Mouse (Mus musculus): ENCODE measurements around the gene Syt16. TPM values are rescaled to one million over a fixed set of nuclear protein-coding genes. Genes with fewer than 3 reads are reported as not detected.
A peak's percentile ranks its signal among the peaks of the same experiment; 100 is the strongest.

The Syt16 gene
- polyA plus RNA-seq, 1 experiment: not detected

GRCm38 (mm10) chr12:73964291-73965281 lies 32.9 kb upstream of the Syt16 start, which contains the start of gene Snapc1:
TSS of gene Snapc1 (plus strand) at chr12:73964481.
- Histone ChIP-seq H3K4me1 (ENCODE audit: control insufficient read depth, insufficient read depth, low read length) (no peaks in the 10 kb centered on the region; the same call in 1 of the 2 replicates), H3K4me3 (ENCODE audit: insufficient read depth, low read length) (peak within 1 kb of the TSS; percentile 88), H3K27ac (ENCODE audit: insufficient read depth, low read length) (no peak within 1 kb of the TSS)
- TF ChIP-seq CTCF (IDR thresholded peaks at IDR 0.05; ENCODE audit: borderline replicate concordance, insufficient read depth, low read length): no peak
- TF ChIP-seq POLR2A (IDR thresholded peaks at IDR 0.05; ENCODE audit: low read depth, low read length): peak; percentile 74

GRCm38 (mm10) chr12:73969142-73969541 lies 28.3 kb upstream of the Syt16 start:
- TF ChIP-seq CTCF (IDR thresholded peaks at IDR 0.05; ENCODE audit: borderline replicate concordance, insufficient read depth, low read length): no peak
- no peak for TF ChIP-seq POLR2A (IDR thresholded peaks at IDR 0.05; ENCODE audit: low read depth, low read length)
- Histone ChIP-seq H3K27ac (ENCODE audit: insufficient read depth, low read length) (no peak overlapping the region), H3K4me3 (ENCODE audit: insufficient read depth, low read length) (no peak overlapping the region), H3K4me1 (ENCODE audit: control insufficient read depth, insufficient read depth, low read length) (no peaks in the 10 kb centered on the region; the same call in 1 of the 2 replicates)

- no peak overlapping the region for H3K4me3 ChIP-seq (ENCODE audit: insufficient read depth, low read length)
- no peak overlapping the region for H3K27ac ChIP-seq (ENCODE audit: insufficient read depth, low read length)
- TF ChIP-seq CTCF (IDR thresholded peaks at IDR 0.05; ENCODE audit: borderline replicate concordance, insufficient read depth, low read length): no peak
- TF ChIP-seq POLR2A (IDR thresholded peaks at IDR 0.05; ENCODE audit: low read depth, low read length): no peak
- no peaks in the 10 kb centered on the region for H3K4me1 ChIP-seq (ENCODE audit: control insufficient read depth, insufficient read depth, low read length)
These were observed 22.9 kb upstream of the Syt16 start for GRCm38 (mm10) chr12:73974584-73974983.

- no peaks in the 10 kb centered on the region for H3K4me1 ChIP-seq (ENCODE audit: control insufficient read depth, insufficient read depth, low read length)
- TF ChIP-seq CTCF (IDR thresholded peaks at IDR 0.05; ENCODE audit: borderline replicate concordance, insufficient read depth, low read length): no peak
- no peak for TF ChIP-seq POLR2A (IDR thresholded peaks at IDR 0.05; ENCODE audit: low read depth, low read length)
- H3K4me3 ChIP-seq (ENCODE audit: insufficient read depth, low read length): no peak overlapping the region
- H3K27ac ChIP-seq (ENCODE audit: insufficient read depth, low read length): no peak overlapping the region
These were observed 19.3 kb upstream of the Syt16 start for GRCm38 (mm10) chr12:73978144-73978543.

- no peak for TF ChIP-seq CTCF (IDR thresholded peaks at IDR 0.05; ENCODE audit: borderline replicate concordance, insufficient read depth, low read length)
- TF ChIP-seq POLR2A (IDR thresholded peaks at IDR 0.05; ENCODE audit: low read depth, low read length): no peak
- H3K27ac ChIP-seq (ENCODE audit: insufficient read depth, low read length): no peak overlapping the region
- no peak overlapping the region for H3K4me3 ChIP-seq (ENCODE audit: insufficient read depth, low read length)
- no peaks in the 10 kb centered on the region for H3K4me1 ChIP-seq (ENCODE audit: control insufficient read depth, insufficient read depth, low read length)
These were observed 17.8 kb upstream of the Syt16 start for GRCm38 (mm10) chr12:73979667-73980066.

GRCm38 (mm10) chr12:73982533-73982932 lies 14.9 kb upstream of the Syt16 start:
- Histone ChIP-seq H3K4me3 (ENCODE audit: insufficient read depth, low read length) (no peak overlapping the region), H3K4me1 (ENCODE audit: control insufficient read depth, insufficient read depth, low read length) (no peaks in the 10 kb centered on the region), H3K27ac (ENCODE audit: insufficient read depth, low read length) (no peak overlapping the region)
- no peak for TF ChIP-seq POLR2A (IDR thresholded peaks at IDR 0.05; ENCODE audit: low read depth, low read length)
- TF ChIP-seq CTCF (IDR thresholded peaks at IDR 0.05; ENCODE audit: borderline replicate concordance, insufficient read depth, low read length): no peak

GRCm38 (mm10) chr12:73986299-73986698 lies 11.2 kb upstream of the Syt16 start:
- H3K27ac ChIP-seq (ENCODE audit: insufficient read depth, low read length): no peak overlapping the region

GRCm38 (mm10) chr12:73988393-73989008 lies 9.0 kb upstream of the Syt16 start:
- TF ChIP-seq POLR2A (IDR thresholded peaks at IDR 0.05; ENCODE audit: low read depth, low read length): no peak
- no peak for TF ChIP-seq CTCF (IDR thresholded peaks at IDR 0.05; ENCODE audit: borderline replicate concordance, insufficient read depth, low read length)
- Histone ChIP-seq H3K4me3 (ENCODE audit: insufficient read depth, low read length) (no peak overlapping the region), H3K4me1 (ENCODE audit: control insufficient read depth, insufficient read depth, low read length) (no peaks in the 10 kb centered on the region), H3K27ac (ENCODE audit: insufficient read depth, low read length) (no peak overlapping the region)

More at GRCm38 (mm10) chr12:73986299-73986698, 11.2 kb upstream of the Syt16 start:
- Histone ChIP-seq H3K4me3 (ENCODE audit: insufficient read depth, low read length) (no peak overlapping the region), H3K4me1 (ENCODE audit: control insufficient read depth, insufficient read depth, low read length) (no peaks in the 10 kb centered on the region)
- TF ChIP-seq POLR2A (IDR thresholded peaks at IDR 0.05; ENCODE audit: low read depth, low read length) (no peak), CTCF (IDR thresholded peaks at IDR 0.05; ENCODE audit: borderline replicate concordance, insufficient read depth, low read length) (no peak)

GRCm38 (mm10) chr12:73989594-73989993 lies 7.9 kb upstream of the Syt16 start:
- Histone ChIP-seq H3K4me3 (ENCODE audit: insufficient read depth, low read length) (no peak overlapping the region), H3K4me1 (ENCODE audit: control insufficient read depth, insufficient read depth, low read length) (no peaks in the 10 kb centered on the region), H3K27ac (ENCODE audit: insufficient read depth, low read length) (no peak overlapping the region)
- peak; percentile 43; the same call in 1 of the 2 replicates for TF ChIP-seq CTCF (IDR thresholded peaks at IDR 0.05; ENCODE audit: borderline replicate concordance, insufficient read depth, low read length)
- TF ChIP-seq POLR2A (IDR thresholded peaks at IDR 0.05; ENCODE audit: low read depth, low read length): no peak

Measured in embryonic fibroblast, embryonic 13.5 days (primary cell).